Mouse (Mus musculus) spleen, adult 12 weeks (tissue): ENCODE measurements around the gene Pebp1.

Experiments used
- DNase-seq: peaks from one replicate; pipeline ENCODE4 v3.0.0; 2022; ENCODE audit warnings: low spot score

The Pebp1 gene

DNA sequence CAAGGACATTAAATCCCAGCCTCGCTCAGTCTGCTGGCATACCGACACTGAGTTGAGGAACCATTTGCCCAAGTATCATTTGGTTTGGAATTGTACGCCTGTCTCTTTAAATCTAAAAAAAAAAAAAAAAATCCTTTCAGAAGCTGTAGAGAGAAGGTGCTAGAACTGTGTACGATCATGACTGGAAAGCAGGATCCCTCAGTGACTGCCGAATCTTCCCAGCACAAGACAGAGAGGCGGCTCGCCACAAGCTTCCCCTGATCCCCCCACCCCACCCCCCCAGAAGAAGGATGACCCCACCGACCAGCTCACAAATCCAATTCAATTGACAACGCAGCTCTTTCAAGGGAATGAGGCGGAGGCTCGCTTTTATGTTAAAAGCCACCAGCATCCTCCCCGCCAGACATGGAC, 47.1 kb downstream of the Pebp1 start:
- DNase-seq, result no peak

- DNase-seq, result no peak
These were observed 48.3 kb downstream of the Pebp1 start for GRCm38 (mm10) chr5:117239106-117239505.

DNA sequence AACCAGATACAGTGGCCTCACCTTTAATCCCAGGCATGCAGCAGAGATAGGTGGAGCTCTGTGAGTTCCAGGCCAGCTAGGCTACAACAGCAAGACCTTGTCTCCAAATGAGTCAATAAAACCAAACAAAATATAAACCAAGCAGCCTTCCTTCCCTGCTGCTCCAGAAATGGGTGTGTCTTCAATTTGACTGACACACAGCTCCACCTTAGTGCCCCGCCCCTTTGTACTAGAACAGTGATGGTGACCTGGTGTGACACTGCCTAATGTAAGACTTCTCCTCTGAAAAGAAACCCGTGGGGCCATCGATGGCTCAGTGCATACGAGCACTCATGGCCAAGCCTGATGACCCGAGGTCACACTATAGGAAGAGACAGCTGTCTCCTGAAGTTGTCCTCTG, 50.9 kb downstream of the Pebp1 start:
- DNase-seq, result no peak
